Mouse (Mus musculus) kidney, adult 11 months (tissue): Measurements from ENCODE around the gene Pdcd1lg2.

Source experiments
- DNase-seq: peaks from one replicate; pipeline ENCODE4 v3.0.0; 2022

The Pdcd1lg2 gene

DNA sequence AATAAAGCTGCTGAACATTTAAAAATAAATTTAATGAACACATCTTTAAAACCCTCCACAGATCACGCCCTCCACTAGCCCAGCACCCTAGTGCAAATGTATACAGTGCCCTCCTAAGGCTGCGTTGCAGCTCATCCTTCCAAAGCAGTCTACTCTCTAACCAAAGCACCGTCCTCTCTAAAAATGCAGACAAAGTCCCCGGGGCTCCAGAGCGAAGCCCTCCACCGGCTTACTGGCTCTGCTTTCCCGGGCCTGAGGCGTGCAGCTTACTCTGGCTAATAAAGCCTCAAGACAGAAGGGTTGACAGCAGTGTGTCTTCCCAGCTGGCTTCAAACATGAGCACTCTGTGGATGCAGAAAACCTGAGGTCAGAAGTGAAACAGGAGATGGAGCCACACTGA is 9.7 kb downstream of the Pdcd1lg2 start:
- DNase-seq, result no peak

DNA sequence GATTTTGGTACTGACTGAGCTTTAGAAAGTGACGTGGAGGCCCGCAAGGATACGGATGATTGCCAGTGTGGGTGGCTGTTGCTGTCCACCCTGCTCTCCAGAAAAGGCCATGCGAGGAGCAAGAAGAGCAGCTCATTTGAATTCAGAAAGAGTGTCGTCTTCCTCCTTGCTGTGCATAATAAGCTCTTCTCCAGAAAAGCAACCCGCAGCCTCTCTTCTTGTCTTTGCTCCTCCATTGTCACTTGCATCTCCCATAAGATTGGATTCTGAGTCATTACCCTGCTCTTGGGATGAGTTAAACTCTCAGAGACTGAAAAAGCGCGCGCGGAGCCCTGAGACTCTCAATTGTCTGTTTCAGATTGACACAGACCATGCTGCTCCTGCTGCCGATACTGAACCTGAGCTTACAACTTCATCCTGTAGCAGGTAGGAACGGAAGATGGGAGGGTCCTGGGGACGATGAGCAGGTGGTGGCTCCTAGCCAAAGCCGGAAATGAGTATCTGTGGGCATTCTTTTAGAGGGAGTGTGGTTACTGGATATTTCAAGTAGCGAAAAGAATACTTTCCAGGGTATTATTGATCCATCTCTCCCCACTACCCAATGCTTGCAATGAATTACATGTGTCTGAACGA is 11.4 kb downstream of the Pdcd1lg2 start:
- DNase-seq, result no peak

DNA sequence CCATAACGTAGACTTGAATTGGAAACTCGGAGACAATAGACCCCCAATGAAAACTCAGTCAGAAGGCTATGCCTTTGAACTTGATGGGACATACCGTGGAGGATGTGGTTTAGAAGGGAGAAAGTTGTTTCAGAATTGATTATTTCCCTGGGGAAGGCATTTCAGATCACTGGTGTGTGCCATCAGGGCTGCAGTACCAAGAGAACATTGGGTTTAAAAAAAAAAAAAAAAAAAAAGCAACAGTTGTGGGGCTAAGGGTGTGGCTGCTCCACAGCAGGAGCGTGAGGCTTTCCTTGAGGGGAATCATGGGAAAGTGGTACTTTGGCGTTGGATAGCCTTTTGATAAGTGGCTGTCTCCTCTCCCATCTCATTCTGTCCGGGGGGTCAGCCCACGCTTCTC is 12.1 kb downstream of the Pdcd1lg2 start:
- DNase-seq, result no peak

DNA sequence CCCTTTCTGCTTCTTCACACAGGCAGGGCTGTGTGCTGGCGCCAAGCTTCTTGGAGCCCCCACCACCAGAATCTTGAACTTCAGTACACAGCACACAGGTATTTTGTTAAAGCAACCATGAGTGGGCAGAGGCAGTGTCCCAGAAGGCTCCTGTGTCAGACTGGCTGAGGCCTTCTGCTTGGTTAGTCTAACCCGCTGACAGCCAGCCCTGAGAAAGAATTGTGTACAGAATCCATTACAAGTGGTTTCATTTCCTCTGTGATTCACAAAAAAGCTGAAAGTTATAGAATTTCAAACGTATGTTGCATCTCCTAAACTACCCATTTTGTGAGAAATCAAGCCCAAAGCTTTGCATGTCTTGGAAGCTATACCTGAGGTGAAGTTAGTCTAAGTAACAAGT is 19.8 kb downstream of the Pdcd1lg2 start:
- no peak for DNase-seq

DNA sequence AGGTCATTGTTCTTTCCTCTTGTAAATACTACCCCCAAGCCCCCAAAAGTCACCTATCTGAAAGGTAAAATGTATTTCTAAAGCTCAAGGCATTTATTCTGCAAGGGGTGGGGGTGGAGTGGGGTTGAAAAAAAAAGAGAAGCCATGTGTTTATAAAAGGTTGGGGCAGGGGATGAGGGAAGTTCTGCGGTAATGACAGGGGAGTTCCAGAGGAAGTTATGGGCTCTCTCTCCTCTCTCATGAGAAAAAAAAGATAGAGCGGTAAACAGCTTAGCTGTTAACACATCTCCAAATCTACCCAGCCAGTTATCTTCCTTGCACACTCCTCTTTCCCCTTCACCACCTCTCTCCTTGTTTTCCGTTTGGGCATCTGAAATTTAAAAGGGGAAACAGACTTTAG is 20.2 kb downstream of the Pdcd1lg2 start:
- no peak for DNase-seq

DNA sequence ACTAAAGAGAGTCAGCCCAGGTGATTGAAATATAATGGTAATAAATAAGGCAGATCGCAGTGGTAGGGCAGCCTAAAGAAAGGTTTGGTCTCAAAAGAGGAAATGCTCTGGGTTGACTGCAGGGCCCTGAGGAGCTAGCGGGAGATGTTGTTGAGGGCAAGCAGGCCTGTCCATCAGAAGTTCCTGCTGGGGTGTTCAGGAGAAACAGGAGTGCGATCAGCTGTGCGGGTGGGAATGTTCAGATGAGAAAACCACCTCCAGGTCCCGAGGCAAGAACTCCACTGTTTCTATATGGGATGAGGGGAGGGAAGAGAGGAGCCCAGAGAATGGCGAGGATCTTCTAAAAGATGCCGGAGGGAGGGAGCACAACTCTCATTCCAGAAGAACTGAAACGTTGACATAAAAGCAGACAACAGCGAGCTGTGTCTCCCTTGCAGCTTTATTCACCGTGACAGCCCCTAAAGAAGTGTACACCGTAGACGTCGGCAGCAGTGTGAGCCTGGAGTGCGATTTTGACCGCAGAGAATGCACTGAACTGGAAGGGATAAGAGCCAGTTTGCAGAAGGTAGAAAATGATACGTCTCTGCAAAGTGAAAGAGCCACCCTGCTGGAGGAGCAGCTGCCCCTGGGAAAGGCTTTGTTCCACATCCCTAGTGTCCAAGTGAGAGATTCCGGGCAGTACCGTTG is 26.2 kb downstream of the Pdcd1lg2 start:
- DNase-seq, result no peak

DNA sequence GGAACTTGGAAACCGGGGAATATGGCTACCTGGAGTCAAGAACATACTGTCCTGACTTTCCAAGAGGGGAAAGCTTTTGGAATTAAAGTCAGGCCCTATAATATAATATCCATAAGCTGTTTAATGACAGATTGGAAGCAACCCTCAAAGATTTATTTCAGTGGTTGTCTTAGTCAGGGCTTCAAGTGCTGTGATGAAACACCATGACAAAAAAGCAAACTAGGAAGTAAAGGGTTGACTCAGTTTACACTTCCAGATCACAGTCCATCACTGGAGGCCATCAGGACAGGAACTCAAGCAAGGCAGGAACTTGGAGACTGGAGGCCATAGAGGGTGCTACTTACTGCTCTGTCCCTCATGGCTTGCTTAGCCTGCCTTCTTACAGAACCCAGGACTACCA is 27.1 kb downstream of the Pdcd1lg2 start:
- no peak for DNase-seq

GRCm38 (mm10) chr19:29439242-29439641 is 28.5 kb downstream of the Pdcd1lg2 start:
- no peak for DNase-seq

GRCm38 (mm10) chr19:29442492-29442891 is 31.8 kb downstream of the Pdcd1lg2 start:
- no peak for DNase-seq

DNA sequence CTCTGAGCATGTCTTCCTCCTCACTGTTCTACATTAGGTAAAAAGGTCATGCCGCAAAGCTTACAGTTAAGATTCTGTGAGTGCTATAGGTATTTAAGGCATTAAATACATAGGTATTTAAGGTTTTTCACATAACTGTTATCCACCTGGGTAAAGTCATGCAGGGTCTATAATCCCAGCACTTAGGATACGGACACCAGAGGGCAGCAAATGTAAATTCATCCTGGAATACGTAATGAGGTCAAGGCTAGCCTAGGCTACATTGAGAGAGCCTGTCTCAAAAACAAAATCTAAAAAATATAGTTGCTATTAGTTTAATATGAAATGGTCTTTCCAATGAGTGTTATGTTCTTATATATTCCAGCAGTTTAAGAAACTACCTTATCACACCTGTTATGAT is 33.6 kb downstream of the Pdcd1lg2 start:
- no peak for DNase-seq

DNA sequence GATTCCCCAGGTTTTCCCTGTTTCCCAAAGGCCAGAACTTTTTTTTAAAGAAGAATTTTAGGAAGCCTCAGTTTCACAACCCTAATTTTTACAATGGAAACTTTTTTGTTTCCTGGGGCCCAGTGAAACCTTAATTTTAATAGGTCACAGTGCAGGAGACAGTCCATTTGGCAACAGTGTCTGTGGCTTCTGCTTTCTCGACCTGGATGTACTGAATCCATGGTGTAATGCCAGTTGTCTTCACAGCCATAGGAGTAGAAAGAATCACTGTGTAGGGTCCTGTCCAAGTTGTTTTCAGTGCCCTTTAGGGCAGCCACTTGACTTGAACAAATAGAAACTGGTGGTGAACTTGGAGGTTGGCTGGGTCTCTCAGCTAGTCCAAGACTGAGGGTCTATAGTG is 37.7 kb downstream of the Pdcd1lg2 start:
- DNase-seq, result no peak

- DNase-seq, result no peak
Measured at GRCm38 (mm10) chr19:29450376-29450775, 39.7 kb downstream of the Pdcd1lg2 start.

GRCm38 (mm10) chr19:29454141-29454601 is 43.5 kb downstream of the Pdcd1lg2 start:
- DNase-seq, result no peak

DNA sequence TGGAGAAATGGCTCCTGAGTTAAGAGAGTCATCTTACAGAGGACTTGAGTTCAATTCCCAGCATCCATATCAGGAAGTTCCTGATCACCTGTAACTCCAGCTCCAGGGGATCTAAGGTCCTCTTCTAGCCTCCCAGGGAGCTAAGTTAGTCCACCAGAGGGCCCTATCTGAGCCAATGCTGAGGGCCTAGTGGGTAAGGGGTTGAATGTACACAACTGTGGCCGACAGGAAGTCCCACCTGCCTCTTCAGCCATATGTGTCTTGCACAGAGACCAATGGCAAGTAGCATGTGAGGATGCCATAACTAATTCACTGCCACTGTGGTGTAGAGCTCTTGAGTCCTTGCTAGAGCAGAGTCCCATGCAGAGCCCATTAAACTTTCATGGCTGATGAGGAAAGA is 44.4 kb downstream of the Pdcd1lg2 start:
- no peak for DNase-seq

GRCm38 (mm10) chr19:29457982-29458381 is 47.3 kb downstream of the Pdcd1lg2 start:
- no peak for DNase-seq

DNA sequence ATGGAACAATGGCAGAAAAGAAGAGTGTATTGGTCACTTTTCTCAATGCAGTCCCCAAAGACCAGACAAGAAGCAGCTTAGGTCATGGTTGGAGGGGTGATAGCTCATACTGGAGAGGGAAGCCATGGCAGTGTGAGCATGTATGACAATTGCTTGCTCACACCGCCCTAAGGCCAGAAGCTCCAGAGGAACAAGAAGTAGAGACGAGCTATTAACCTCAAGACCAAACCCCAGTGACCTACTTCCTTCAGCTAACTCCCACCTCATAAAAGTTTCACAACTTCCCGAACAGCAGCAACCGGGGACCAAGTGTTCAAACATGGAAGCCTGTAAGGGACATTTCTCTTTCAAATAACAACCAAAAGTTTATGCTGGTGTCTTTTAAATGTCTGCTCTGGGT is 51.7 kb downstream of the Pdcd1lg2 start:
- no peak for DNase-seq

- DNase-seq, result no peak
Measured at GRCm38 (mm10) chr19:29463645-29464395, 53.1 kb downstream of the Pdcd1lg2 start.

DNA sequence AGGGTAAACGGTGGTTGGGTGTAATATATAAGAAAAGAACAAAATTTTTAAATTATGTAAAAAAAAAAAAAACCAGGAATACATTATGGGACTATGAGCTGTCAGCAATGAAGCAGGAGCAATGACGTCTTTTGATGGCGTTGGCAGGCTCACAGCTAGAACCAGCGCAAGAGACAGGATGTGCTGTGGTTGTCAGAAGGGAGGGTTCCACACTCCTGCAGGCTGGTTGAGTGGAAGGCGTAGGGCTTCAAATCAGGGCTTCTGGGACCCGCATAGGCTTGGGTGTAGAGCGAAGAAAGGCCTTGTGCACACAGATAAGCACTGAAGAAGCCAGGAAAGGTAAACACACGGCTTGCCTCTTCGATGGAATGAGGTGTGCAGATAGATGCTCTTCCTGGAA is 56.1 kb downstream of the Pdcd1lg2 start:
- DNase-seq, result no peak

DNA sequence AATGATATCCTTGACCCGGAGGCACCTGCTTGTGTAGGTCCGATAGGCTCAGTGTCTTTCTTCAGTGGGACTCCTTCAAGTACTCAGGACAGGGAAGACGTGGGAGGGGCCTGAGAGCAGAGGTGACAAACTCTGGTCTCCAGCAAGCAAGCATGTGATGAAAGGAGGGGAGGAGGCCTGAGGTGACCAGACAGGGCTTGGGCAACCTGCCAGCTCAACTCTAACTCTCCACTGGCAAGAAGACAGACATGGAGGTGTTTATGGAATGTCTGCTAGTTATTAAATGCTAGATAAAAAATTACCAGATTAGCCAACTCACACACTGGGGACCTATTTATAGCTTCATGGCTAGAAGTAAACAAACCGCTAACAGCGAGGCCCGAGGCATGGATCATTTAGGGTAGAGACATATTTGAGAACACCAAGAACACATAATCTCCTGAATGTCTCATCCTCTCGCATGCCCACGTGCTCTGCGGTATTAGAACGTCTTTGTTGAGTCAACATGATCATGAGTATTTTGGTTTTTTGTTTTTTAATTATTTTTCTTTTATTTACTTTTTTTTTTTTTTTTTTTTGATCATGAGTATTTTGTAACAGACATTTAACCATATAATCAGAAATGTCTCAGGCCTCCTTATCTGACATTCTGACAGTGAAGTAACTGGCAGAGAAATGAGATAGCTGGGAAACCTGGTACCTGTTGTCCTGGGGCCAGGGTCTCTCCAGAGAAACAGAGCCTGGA is 58.4 kb downstream of the Pdcd1lg2 start:
- peak; percentile 91 for DNase-seq

- DNase-seq, result peak; percentile 54
Measured at GRCm38 (mm10) chr19:29469686-29470254, 59.1 kb downstream of the Pdcd1lg2 start.

DNA sequence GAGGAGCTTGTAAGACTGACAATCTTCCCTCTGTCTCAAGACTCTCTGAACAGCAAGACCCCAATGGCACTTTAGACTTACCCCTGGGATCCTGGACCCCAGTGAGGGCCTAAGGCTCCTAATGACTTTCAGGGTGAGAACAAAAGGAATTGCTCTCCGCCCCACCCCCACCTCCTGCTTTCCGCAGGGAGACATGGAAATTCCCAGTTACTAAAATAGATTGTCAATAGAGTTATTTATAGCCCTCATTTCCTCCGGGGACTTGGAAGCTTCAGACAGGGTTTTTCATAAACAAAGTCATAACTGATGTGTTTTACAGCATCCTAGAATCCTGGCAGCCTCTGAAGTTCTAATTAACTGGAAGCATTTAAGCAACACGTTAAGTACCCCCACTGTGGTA is 59.9 kb downstream of the Pdcd1lg2 start:
- DNase-seq, result peak; percentile 62

GRCm38 (mm10) chr19:29472424-29472823 is 61.7 kb downstream of the Pdcd1lg2 start:
- DNase-seq, result no peak

DNA sequence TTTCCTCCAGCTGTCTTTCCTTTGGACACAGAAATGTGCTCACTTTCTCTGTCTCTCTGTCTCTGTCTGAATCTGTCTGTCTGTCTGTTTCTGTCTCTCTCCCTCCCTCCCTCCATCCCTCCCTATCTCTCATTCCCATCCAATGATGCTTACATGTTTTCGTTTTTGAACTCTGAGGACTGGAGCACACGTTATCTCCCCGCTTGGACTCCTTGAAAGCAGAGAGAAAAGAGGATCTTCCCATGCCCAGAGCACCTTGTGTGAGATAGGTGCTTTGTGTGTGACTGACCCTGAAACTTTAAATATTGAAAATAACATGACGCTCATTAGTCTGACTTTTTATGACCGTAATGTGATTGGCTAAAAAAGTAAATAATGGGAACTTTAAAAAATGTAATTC is 62.2 kb downstream of the Pdcd1lg2 start:
- DNase-seq, result no peak
